Mouse (Mus musculus): ENCODE data around the gene Manba. TPM values are rescaled to one million over a fixed set of nuclear protein-coding genes. Genes with fewer than 3 reads are reported as not detected.

Gene Manba
- polyA plus RNA-seq, 1 experiment from 2014 or later, result 35.2 TPM

Other genes with a start within 250 kb of the Manba start
- gene Bdh2, start 204.4 kb upstream of the Manba start, polyA plus RNA-seq (2015; fragmentation: Nextera tagmentation; extraction: Ambion mirVana), result 2.1 and 2.4 TPM in 2 replicates
- 0.24 and 0.80 TPM in 2 replicates for gene Slc9b2, start 177.9 kb upstream of the Manba start, polyA plus RNA-seq (2015; fragmentation: Nextera tagmentation; extraction: Ambion mirVana)
- not detected in 2 replicates for gene Slc9b1, start 137.6 kb upstream of the Manba start, polyA plus RNA-seq (2015; fragmentation: Nextera tagmentation; extraction: Ambion mirVana)
- gene Cisd2, start 61.7 kb upstream of the Manba start, polyA plus RNA-seq (2015; fragmentation: Nextera tagmentation; extraction: Ambion mirVana), result 44.6 and 47.9 TPM in 2 replicates
- gene Ube2d3, start 47.5 kb upstream of the Manba start, polyA plus RNA-seq (2015; fragmentation: Nextera tagmentation; extraction: Ambion mirVana), result 396 and 398 TPM in 2 replicates
- 17.1 and 28.4 TPM in 2 replicates for gene Nfkb1, start 205.9 kb downstream of the Manba start, polyA plus RNA-seq (2015; fragmentation: Nextera tagmentation; extraction: Ambion mirVana)

Data from heart, embryonic 15.5 days (tissue).